Mouse (Mus musculus) v-Abl transformed pro-B cells (cell line): Measurements from ENCODE around the gene D7Ertd443e.

Experiments
- in situ Hi-C, 2 experiments: fragments of 400-800 bp; cut with MboI; formaldehyde crosslinking; loops; one replicate each; pipeline ENCODE4 v1.15.1; 2025; ENCODE audit not compliant: unreplicated experiment in 2 of 2

Gene D7Ertd443e

DNA sequence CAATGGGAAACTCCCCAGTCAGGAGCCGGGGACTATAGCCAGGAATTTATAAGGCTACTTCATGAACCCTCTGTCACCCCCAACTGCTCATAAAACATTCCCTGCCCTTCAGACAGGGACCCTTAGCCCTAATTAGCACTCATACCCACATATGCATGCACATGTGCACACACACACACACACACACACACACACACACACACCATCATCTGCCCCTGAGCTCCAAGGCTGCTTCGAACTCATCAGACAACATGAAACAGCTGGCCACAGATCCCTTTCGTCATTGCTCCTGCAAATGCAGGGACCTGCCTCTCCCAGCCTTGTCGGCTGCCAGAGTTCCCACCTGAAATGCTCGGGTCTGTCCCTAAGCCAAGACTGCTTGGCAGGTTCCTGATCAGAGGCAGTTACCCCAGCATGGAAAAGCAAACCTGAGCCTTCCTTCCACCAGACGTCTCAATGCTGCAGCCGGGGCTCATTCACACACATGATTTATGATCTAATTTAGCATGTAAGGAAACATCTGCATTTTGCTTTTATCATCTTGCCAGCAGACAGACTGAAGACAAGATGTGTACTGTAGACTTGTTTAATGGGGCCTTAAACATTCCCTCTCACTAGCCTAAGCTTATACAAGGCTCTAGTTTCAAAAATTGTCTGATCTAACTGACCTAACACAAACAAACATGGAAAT lies 95.7 kb downstream of the D7Ertd443e start:
- in situ Hi-C loops: no loop called here

- in situ Hi-C loops: no loop called here
Measured at GRCm38 (mm10) chr7:134289126-134289525, 96.3 kb downstream of the D7Ertd443e start.

- in situ Hi-C loops: no loop called here
Measured at GRCm38 (mm10) chr7:134287570-134288222, 97.8 kb downstream of the D7Ertd443e start.

DNA sequence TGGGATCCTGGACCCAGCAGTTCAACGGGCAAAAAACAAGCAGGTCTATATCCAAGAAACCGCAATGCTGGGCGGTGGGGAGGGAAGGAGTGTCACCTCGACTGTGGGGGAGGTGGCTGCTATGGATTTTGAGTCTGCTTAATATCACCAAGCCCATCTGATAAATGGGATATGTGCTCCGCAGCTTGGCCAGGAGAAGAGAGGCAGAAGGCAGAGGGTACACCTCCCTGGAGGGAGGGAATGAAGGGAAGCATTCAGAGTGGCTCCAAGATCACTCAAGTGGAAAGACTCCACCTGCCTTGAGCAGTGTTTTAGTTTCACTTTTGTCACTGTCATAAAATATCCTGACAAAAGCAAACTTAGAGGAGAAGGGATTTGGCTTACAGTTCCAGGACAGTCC lies 112.5 kb downstream of the D7Ertd443e start:
- in situ Hi-C loops: no loop called here

- in situ Hi-C loops: no loop called here
Measured at GRCm38 (mm10) chr7:134272421-134272820, 113.0 kb downstream of the D7Ertd443e start.

DNA sequence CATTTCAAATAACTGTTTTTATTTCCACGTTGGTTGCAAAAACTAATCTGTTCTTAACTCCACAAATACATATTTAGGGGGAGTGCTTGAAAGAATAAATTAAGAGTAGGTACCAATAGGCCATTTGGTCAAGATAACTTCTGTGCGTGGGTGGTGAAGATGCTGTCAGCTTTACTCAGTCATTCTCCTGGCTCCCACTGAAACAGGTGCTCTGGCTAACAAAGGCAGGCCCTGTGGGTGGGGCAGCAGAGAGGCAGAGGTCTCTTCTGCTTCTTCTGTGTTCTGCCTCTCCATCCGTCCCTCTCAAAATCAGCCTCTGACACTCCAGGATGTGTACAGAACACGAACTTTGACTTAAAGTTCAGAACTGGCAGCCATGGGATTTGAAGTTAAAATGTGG lies 119.7 kb downstream of the D7Ertd443e start:
- in situ Hi-C loops: no loop called here

DNA sequence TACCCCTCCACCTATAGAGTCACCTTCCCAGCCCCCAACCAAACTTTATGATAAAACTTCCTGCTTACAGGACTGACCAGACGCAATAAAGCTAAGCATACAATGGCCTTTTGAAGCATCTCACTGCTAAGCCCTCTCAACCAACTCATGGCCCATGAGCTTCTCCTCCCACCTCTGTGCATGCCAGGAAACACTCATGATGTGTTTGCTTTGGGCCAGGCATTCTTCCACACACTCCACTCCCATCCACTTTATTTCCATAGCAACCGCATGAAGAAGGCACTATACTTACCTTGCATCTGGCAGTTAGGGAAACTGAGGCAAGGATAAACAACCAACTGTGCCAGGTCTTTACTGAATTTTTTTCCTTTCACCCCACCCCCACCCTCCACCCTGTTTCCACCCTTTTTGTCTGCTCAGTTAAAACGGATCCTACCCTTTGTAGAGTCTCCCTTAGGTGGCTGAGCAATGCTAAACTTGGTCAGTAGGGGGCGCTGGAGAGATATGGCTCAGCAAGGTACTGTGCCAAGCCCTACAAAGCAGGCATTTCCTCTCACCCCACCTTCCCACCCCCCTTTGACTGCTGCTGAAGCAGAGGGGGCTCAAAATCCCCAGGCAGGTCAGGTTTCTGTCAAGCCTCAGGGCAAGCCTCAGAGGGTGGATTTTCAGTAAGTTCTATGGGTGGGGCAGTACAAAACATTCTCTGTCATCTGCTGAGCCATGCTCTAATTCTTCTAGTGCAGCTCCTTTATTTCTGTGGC lies 122.1 kb downstream of the D7Ertd443e start:
- in situ Hi-C loops: no loop called here

- in situ Hi-C loops: no loop called here
Measured at GRCm38 (mm10) chr7:134261003-134261701, 124.3 kb downstream of the D7Ertd443e start.

GRCm38 (mm10) chr7:134250273-134250870 lies 135.1 kb downstream of the D7Ertd443e start:
- in situ Hi-C loops: no loop called here

GRCm38 (mm10) chr7:134248041-134248440 lies 137.4 kb downstream of the D7Ertd443e start:
- in situ Hi-C loops: no loop called here

GRCm38 (mm10) chr7:134246624-134247023 lies 138.8 kb downstream of the D7Ertd443e start:
- in situ Hi-C loops: no loop called here

DNA sequence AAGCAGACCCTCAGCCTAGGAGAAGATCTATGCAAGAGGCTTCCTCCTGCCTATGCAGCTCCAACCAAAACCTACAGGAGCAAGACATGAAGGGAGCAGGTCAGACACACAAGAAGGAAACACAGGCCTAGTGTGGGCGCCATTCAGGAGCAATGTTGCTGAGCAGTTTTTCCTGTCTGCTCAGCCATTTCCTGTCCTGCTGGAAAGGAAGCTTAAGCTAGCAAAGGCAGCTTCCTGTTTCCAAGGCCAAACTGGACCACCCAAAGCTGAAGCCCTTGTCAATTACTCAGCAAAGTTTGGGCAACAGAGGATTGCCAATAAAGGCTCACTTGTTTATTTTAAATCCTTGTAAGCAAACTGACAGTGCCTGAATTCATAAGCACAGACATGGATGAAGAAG lies 142.7 kb downstream of the D7Ertd443e start:
- in situ Hi-C loops: no loop called here

DNA sequence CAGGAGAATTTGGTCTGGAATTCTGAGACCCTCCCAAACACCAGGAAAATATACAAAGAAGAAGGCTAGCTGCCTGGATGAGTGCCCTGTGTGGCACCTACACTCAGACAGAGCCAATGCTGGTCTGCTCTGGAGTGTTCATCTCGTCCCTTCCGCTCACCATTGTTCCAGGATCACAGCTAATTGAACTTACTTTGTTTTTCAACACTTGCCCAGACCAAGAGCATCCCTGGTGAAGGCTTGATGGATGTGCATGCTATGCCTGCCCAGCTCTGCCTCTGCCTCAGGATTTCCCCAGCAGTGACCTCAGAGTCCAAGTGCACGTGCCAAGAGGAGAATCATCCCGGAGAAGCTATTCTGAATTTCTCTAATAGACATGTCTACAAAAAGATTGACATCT lies 144.2 kb downstream of the D7Ertd443e start:
- in situ Hi-C loops: no loop called here

GRCm38 (mm10) chr7:134240579-134240978 lies 144.9 kb downstream of the D7Ertd443e start:
- in situ Hi-C loops: no loop called here

- in situ Hi-C loops: no loop called here
Measured at GRCm38 (mm10) chr7:134238863-134239262, 146.6 kb downstream of the D7Ertd443e start.

DNA sequence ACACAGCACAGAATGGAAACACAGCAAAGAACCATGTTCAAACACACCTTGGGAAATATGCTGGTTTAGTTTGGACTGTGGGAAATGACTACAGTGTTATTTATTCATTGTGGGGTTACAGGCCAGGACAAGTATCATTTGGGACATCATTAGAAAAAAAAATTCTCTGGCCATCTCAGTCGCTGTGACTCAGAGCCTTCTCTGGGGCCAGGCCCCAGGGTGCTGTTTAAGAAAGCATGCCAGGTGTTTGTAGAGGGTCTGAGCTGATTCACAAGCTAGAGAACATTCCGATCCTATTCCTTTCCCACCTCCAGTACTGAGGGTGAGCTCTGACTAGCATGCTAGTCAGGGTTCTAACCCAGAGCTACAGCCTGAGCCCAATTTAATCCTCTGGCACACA lies 148.1 kb downstream of the D7Ertd443e start:
- in situ Hi-C loops: no loop called here

- in situ Hi-C loops: no loop called here
Measured at GRCm38 (mm10) chr7:134236727-134237126, 148.7 kb downstream of the D7Ertd443e start.

DNA sequence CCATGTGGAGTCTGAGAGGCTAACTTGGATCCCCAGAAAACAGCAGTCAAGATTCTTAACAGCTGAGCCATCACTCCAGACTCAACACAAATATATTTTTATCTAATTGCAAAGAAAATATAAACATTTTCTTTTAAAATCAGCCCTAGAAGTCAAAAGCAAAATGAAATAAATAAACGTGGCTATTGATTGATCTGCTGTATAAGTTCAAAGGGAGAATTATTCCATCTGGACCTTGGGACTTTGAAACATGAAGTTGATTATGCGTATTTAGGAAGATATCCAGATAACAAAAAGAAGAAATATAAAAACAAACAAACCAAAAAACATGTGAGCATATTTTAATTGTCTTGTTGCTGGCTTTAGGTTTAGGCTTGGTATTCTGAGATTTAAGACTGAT lies 149.9 kb downstream of the D7Ertd443e start:
- in situ Hi-C loops: no loop called here

DNA sequence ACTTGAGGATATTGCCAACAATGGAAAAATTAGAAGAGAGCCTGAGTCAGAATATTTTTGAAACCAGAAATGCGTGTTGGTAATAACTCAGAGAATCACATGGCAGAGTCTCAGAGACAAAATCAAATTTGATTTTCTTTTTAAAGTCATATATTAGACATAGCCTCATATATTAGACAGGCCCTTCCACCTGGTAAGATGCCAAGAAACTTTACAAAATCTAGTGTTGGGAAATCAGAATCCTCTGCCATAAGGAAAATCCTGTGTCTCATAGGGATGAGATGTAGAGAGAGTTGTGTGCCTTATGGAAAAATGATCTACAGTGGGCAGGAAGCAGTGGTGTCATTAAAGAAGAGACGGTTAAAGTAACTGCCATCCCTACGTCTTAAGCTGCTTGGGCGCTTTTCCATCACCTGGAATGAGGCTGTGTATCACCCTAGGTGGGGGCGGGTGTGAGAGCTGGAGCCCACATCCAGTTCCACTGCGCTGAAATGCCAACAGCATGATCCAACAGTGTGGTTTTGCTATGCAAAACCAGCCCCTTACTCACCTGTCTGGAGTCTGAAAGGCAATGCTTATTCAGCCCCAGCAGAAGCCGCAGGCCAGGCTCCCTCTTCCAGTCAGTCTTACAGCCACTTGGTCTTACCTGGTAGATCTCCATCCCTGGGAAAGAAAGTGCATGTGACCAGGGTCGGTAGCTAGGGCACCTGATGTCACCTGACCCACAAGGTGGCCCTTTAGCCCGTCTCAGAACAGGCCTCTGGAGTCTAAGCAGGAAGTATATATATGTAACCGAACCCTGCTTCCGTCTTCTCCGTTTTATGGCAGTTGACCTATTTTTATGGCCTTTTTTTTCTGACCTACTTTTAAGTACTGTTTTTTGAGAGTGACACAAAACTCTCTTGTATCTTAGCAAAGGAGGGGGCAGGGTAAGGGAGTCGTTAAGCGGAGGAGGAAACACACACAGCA lies 153.8 kb downstream of the D7Ertd443e start, which contains the start of gene Adam12:
Adam12 (minus strand) TSS at position 769 of the 969 bp plus-strand sequence.
- in situ Hi-C loops: no loop called here
